Mouse (Mus musculus) gastrocnemius, postnatal 4 days (tissue): ENCODE measurements around the gene 2510009E07Rik. TPM values are rescaled to one million over a fixed set of nuclear protein-coding genes. Genes with fewer than 3 reads are reported as not detected.
A peak's percentile ranks its signal among the peaks of the same experiment; 100 is the strongest.

ENCODE experiments used
- DNase-seq, 2 experiments: peaks; one replicate each; pipeline ENCODE4 v3.0.0; 2021 to 2022; ENCODE audit warnings: low spot score in 2 of 2, mixed read lengths in 2 of 2
- long read RNA-seq, 2 experiments: library from polyadenylated mRNA; stranded (forward); transcript quantifications; one replicate each; pipeline ENCODE4 v2.0.0; 2021
- total RNA-seq, 2 experiments: library from RNA; stranded (reverse); gene quantifications; 2 replicates each; pipeline ENCODE4 v1.2.3; 2021

2510009E07Rik gene
- total RNA-seq, result 10 to 100 TPM; 39.7 to 44.2 TPM
- long read RNA-seq, experiment 1, full-length matches to known transcripts, result 17 of 27 reads
- long read RNA-seq, experiment 1, partial matches to known transcripts, result 0 of 27 reads
- long read RNA-seq, experiment 1, other reads (novel, unspliced or antisense), result 10 of 27 reads
- long read RNA-seq, experiment 2, full-length matches to known transcripts, result 37 of 51 reads
- long read RNA-seq, experiment 2, partial matches to known transcripts, result 0 of 51 reads
- long read RNA-seq, experiment 2, other reads (novel, unspliced or antisense), result 14 of 51 reads

GRCm38 (mm10) chr16:21694463-21695241 lies at the start of gene 2510009E07Rik:
Gene 2510009E07Rik, minus strand, starts transcription at chr16:21694665.
- peak; percentile 83 to 91 for DNase-seq

- DNase-seq, result no peak
Observed at GRCm38 (mm10) chr16:21743401-21743800, 48.9 kb upstream of the 2510009E07Rik start.

GRCm38 (mm10) chr16:21742898-21743297 lies 48.4 kb upstream of the 2510009E07Rik start:
- DNase-seq, result no peak

- DNase-seq, result no peak
Observed at GRCm38 (mm10) chr16:21742191-21742870, 47.9 kb upstream of the 2510009E07Rik start.

GRCm38 (mm10) chr16:21741542-21741941 lies 47.1 kb upstream of the 2510009E07Rik start:
- DNase-seq, result no peak

DNA sequence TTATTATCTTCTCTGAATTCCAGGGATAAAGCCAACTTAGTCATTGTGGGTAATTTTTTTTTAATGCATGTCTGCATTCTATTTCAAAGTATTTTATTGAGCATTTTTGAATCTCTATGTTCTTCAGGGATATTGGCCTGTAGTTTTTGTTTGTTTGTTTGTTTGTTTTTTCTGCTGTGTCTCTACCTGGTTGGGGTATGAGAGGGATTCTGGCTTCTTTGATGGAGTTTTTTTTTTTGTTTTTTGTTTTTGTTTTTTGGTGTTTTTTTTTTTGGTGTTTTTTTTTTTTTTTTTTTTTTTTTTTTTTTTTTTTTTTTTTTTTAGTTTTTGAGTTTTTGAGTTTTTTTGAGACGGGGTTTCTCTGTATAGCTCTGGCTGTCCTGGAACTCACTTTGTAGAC lies 41.2 kb upstream of the 2510009E07Rik start:
- DNase-seq, result no peak

DNA sequence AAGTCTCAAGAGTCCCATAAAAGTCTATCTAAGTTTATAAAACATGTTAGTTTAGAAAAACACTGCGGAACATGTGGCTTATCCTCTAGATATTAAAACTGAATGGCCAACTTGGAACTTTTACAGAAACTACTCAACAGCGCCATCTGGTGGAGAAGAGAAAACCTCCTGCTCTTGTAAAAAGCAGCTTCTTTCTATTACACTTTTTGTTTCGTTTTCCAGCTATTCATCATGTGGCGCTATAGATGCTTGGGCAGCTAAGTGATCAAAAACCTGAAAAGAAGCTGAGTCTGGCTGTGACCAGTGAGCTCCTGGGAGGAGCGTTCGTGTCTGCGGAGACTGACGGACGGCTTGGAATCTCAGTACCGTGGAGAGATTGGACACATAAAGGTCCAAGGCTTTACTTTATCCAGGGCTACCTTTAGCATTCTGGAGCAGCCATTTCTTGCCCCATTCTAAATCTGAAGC lies 33.5 kb upstream of the 2510009E07Rik start:
- peak; percentile 54 to 77 for DNase-seq

DNA sequence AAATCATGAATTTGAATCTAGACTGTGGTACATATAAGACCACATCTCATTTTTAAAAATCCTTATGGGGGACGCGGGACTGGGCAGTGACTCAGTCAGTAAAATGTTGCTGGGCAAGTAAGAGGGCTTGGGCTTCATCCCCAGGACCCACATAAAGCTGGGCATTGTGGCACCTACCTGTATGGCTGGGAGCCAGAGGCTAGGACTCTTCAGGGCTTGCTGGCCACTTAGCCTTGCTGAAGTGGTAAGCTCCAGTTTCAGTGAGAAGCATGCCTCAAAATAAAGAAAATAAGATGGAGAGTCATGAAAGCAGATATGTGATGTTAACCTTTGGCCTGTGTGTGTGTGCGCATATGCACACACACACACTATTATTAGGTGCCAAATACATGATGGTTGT lies 33.0 kb upstream of the 2510009E07Rik start:
- DNase-seq, result no peak

DNA sequence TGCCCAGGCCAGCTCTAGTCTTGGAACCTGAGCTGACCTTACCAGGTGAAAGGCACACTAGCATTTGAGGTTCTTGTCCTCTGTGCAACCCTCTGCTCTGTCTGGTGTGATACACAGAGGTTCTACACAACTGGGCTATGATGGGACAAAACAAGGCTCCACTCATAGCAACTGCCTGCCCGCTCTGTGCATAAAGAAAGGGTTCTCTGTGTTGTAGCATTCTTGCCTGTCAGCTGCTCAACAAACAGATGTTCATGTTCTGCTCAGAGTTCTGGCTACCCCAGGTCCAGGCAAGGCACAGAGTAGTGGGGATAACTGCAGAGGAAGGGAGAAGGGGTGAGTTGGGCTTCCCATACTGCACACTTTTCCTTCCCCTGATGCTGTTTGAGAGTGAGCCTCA lies 29.8 kb upstream of the 2510009E07Rik start:
- no peak for DNase-seq

GRCm38 (mm10) chr16:21719770-21720169 lies 25.3 kb upstream of the 2510009E07Rik start:
- DNase-seq, result no peak

DNA sequence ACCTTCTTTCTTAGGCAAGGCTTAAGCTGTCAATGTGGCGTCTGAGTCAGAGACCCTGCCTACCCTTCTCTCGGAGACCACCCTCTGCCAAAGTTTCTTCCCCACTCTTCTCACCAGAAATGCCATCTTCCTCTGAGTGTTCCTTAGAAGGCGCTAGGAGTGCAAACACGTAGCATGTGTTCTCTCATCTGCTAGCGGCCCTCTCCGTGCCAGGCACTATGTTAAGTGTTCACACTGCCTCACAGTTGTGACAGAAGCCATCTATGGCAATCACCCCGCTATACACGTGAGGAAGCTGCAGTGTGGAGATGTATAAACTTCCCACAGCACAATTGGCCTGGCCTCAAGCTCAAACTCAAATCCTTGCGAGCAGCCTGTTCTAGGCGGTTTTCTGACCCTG lies 20.1 kb upstream of the 2510009E07Rik start:
- DNase-seq, result no peak

- DNase-seq, result no peak
Observed at GRCm38 (mm10) chr16:21710321-21710720, 15.9 kb upstream of the 2510009E07Rik start.

- no peak for DNase-seq
Observed at GRCm38 (mm10) chr16:21704691-21705090, 10.2 kb upstream of the 2510009E07Rik start.

GRCm38 (mm10) chr16:21702314-21702690 lies 7.8 kb upstream of the 2510009E07Rik start:
- DNase-seq, result no peak

DNA sequence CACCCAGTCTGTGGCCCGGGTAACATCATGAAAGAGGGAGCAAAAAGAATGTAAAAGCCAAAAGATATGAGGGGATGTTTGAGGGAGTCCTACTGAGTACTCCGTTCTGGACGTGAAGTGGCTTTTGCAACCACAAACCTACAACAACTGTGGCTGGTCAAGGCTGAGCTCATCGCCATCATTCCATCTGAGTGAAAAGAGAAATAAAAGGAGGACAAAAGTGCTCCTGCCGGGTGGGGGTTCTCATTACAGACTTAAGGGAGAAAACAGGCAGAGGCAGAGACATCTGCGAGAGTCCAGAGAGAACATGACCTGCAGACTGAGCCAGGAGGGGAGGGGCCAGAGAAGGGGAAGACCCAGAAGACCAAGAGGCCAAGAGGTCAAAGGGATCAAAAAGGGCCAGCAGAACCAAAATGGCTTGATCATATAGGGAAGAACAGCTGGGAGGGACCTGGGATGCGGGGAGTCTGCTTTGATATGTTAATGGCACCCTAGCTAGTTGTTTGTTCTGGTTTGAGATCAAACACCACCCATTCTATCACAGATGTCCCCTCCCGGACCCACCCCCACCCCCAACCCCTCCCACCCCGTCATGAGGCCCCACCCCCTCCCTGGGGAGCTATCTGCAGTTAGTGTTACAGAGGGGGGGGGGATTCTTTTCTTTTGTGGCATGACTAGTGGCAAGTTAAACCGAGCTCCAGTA lies 7.3 kb upstream of the 2510009E07Rik start:
- DNase-seq, result no peak

DNA sequence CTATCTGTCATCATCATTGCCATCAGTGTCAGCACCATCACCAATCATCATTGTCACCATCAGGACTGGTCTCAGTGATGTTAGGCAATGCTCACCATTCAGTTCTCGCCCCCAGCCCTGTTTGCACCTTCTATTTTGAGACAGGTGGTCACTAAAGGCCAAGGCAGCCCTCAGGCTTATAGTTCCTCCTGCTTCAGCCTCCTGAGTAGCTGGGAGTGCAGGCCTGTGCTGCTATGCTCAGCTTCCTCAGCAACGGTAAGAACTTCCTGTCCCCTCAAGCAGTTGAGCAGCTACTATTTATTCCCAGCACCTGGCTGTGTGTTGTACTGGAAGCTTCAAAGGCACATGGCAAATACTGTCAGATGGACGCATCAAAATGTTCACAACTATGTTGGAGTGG lies 3.7 kb upstream of the 2510009E07Rik start:
- no peak for DNase-seq

- no peak for DNase-seq
Observed at GRCm38 (mm10) chr16:21696946-21697345, 2.5 kb upstream of the 2510009E07Rik start.

- peak; percentile 21 to 43 for DNase-seq
Observed at GRCm38 (mm10) chr16:21695242-21695578, 745 bp upstream of the 2510009E07Rik start.

DNA sequence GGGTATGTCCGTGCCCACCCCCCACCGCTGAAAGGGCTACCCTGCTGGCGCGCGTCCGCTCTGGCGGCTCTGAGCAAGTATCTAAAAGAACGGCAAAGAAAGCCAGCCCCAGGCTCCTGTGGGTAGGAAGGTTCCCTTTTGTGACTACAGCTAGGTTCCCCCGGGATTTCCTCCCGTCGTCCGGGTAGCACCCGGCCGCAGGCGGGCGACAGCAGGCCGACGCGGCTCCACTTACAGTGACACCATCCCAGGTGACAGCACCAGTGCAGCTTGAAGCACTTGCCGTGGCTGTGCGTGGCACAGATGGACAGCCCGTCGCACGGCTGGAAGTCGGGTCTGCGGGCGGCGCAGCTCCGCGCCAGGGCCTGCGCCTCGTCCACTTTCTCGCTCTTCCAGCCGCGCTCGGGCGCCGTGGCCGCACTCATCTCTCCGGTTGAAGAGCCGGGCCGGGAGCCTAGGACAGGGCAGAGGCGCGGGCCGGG lies 443 bp downstream of the 2510009E07Rik start:
- peak in 1 of 2 experiments; percentile 19 for DNase-seq

GRCm38 (mm10) chr16:21690216-21690755 lies 4.2 kb downstream of the 2510009E07Rik start:
- DNase-seq, result no peak

DNA sequence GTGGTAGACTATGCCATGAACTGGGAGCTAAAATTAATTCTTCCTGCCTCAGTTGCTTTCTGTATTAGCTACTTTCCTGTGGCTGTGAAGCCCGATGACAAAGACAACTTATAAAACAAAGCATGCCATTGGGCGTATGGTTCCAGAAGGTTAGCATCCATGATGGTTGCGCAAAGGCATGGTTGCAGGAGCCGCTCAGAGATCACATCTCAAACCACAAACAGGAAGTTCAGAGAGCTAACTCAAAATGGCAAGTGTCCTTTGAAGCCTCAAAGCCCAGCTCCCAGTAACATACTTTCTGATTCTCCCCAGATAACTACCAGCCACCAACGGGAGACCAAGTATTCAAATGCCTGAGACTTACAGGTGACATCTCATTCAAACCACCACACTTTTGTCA lies 5.3 kb downstream of the 2510009E07Rik start:
- no peak for DNase-seq
